Mouse (Mus musculus): Measurements from ENCODE around the gene Pacs1. TPM values are rescaled to one million over a fixed set of nuclear protein-coding genes. Genes with fewer than 3 reads are reported as not detected.
A peak's percentile ranks its signal among the peaks of the same experiment; 100 is the strongest.
"Not testable (repeated sequence)": the region's sequence is repeated elsewhere in the genome, so short reads cannot be mapped to it uniquely, and the experiment has no call there.

The Pacs1 gene
- polyA plus RNA-seq, 1 experiment, result 6.8 TPM

GRCm38 (mm10) chr19:5275736-5276135 lies 2.8 kb upstream of the Pacs1 start:
- Histone ChIP-seq H3K4me1 (ENCODE audit: control insufficient read depth, insufficient read depth, insufficient read length, low read length) (peaks cover 17% of the 10 kb centered on the region), H3K4me3 (ENCODE audit: insufficient read depth, low read depth, low read length) (no peak overlapping the region)

GRCm38 (mm10) chr19:5274641-5275040 lies 1.7 kb upstream of the Pacs1 start:
- no peak overlapping the region for H3K4me3 ChIP-seq (ENCODE audit: insufficient read depth, low read depth, low read length)
- H3K27ac ChIP-seq (replicated peaks; ENCODE audit: low read depth, low read length), result peak overlapping the region; percentile 89
- peaks cover 20% of the 10 kb centered on the region for H3K4me1 ChIP-seq (ENCODE audit: control insufficient read depth, insufficient read depth, insufficient read length, low read length)

More at GRCm38 (mm10) chr19:5275736-5276135, 2.8 kb upstream of the Pacs1 start:
- H3K27ac ChIP-seq (replicated peaks; ENCODE audit: low read depth, low read length), result no peak overlapping the region

- Histone ChIP-seq H3K4me1 (ENCODE audit: control insufficient read depth, insufficient read depth, insufficient read length, low read length) (peaks cover 22% of the 10 kb centered on the region), H3K4me3 (ENCODE audit: insufficient read depth, low read depth, low read length) (peak overlapping the region; percentile 75; the same call in 1 of the 2 replicates), H3K27ac (replicated peaks; ENCODE audit: low read depth, low read length) (peak overlapping the region; percentile 89)
Measured at GRCm38 (mm10) chr19:5273916-5274315, 997 bp upstream of the Pacs1 start.

- H3K4me1 ChIP-seq (ENCODE audit: control insufficient read depth, insufficient read depth, insufficient read length, low read length), result peaks cover 22% of the 10 kb centered on the region
- peak overlapping the region; percentile 75 for H3K4me3 ChIP-seq (ENCODE audit: insufficient read depth, low read depth, low read length)
- H3K27ac ChIP-seq (replicated peaks; ENCODE audit: low read depth, low read length), result peak overlapping the region; percentile 29; the same call in 1 of the 2 replicates
Measured at GRCm38 (mm10) chr19:5272326-5272795, 558 bp downstream of the Pacs1 start.

- Histone ChIP-seq H3K27ac (replicated peaks; ENCODE audit: low read depth, low read length) (no peak overlapping the region), H3K4me3 (ENCODE audit: insufficient read depth, low read depth, low read length) (no peak overlapping the region; the same call in 1 of the 2 replicates), H3K4me1 (ENCODE audit: control insufficient read depth, insufficient read depth, insufficient read length, low read length) (peaks cover 23% of the 10 kb centered on the region)
Measured at GRCm38 (mm10) chr19:5271430-5271829, 1.5 kb downstream of the Pacs1 start.

GRCm38 (mm10) chr19:5269392-5269791 lies 3.5 kb downstream of the Pacs1 start:
- H3K27ac ChIP-seq (replicated peaks; ENCODE audit: low read depth, low read length), result 0 out of 2 replicates have a peak overlapping the region, but pooled peaks have one; percentile 8
- no peak overlapping the region for H3K4me3 ChIP-seq (ENCODE audit: insufficient read depth, low read depth, low read length)
- H3K4me1 ChIP-seq (ENCODE audit: control insufficient read depth, insufficient read depth, insufficient read length, low read length), result peaks cover 18% of the 10 kb centered on the region; the same call in 1 of the 2 replicates

GRCm38 (mm10) chr19:5268875-5269274 lies 4.0 kb downstream of the Pacs1 start:
- peaks cover 15% of the 10 kb centered on the region; the same call in 1 of the 2 replicates for H3K4me1 ChIP-seq (ENCODE audit: control insufficient read depth, insufficient read depth, insufficient read length, low read length)
- no peak overlapping the region for H3K27ac ChIP-seq (replicated peaks; ENCODE audit: low read depth, low read length)
- H3K4me3 ChIP-seq (ENCODE audit: insufficient read depth, low read depth, low read length), result no peak overlapping the region

GRCm38 (mm10) chr19:5268017-5268416 lies 4.9 kb downstream of the Pacs1 start:
- H3K4me1 ChIP-seq (ENCODE audit: control insufficient read depth, insufficient read depth, insufficient read length, low read length), result peaks cover 11% of the 10 kb centered on the region; the same call in 1 of the 2 replicates
- H3K27ac ChIP-seq (replicated peaks; ENCODE audit: low read depth, low read length), result no peak overlapping the region
- no peak overlapping the region for H3K4me3 ChIP-seq (ENCODE audit: insufficient read depth, low read depth, low read length)

- peaks cover 10% of the 10 kb centered on the region; the same call in 1 of the 2 replicates for H3K4me1 ChIP-seq (ENCODE audit: control insufficient read depth, insufficient read depth, insufficient read length, low read length)
- H3K27ac ChIP-seq (replicated peaks; ENCODE audit: low read depth, low read length), result no peak overlapping the region
- no peak overlapping the region for H3K4me3 ChIP-seq (ENCODE audit: insufficient read depth, low read depth, low read length)
Measured at GRCm38 (mm10) chr19:5267015-5267414, 5.9 kb downstream of the Pacs1 start.

GRCm38 (mm10) chr19:5257140-5257539 lies 15.8 kb downstream of the Pacs1 start:
- no peak overlapping the region for H3K27ac ChIP-seq (replicated peaks; ENCODE audit: low read depth, low read length)
- no peak overlapping the region for H3K4me3 ChIP-seq (ENCODE audit: insufficient read depth, low read depth, low read length)

GRCm38 (mm10) chr19:5236981-5237380 lies 35.9 kb downstream of the Pacs1 start:
- not testable (repeated sequence) for H3K4me3 ChIP-seq (ENCODE audit: insufficient read depth, low read depth, low read length); H3K27ac ChIP-seq (replicated peaks; ENCODE audit: low read depth, low read length); H3K4me1 ChIP-seq (ENCODE audit: control insufficient read depth, insufficient read depth, insufficient read length, low read length)

More at GRCm38 (mm10) chr19:5257140-5257539, 15.8 kb downstream of the Pacs1 start:
- peaks cover 3% of the 10 kb centered on the region; the same call in 1 of the 2 replicates for H3K4me1 ChIP-seq (ENCODE audit: control insufficient read depth, insufficient read depth, insufficient read length, low read length)

- Histone ChIP-seq H3K4me1 (ENCODE audit: control insufficient read depth, insufficient read depth, insufficient read length, low read length) (no peaks in the 10 kb centered on the region), H3K4me3 (ENCODE audit: insufficient read depth, low read depth, low read length) (no peak overlapping the region), H3K27ac (replicated peaks; ENCODE audit: low read depth, low read length) (no peak overlapping the region)
Measured at GRCm38 (mm10) chr19:5232696-5233095, 40.2 kb downstream of the Pacs1 start.

- no peaks in the 10 kb centered on the region for H3K4me1 ChIP-seq (ENCODE audit: control insufficient read depth, insufficient read depth, insufficient read length, low read length)
- H3K27ac ChIP-seq (replicated peaks; ENCODE audit: low read depth, low read length), result no peak overlapping the region
- no peak overlapping the region for H3K4me3 ChIP-seq (ENCODE audit: insufficient read depth, low read depth, low read length)
Measured at GRCm38 (mm10) chr19:5230110-5230509, 42.8 kb downstream of the Pacs1 start.

- H3K4me3 ChIP-seq (ENCODE audit: insufficient read depth, low read depth, low read length), result no peak overlapping the region
- H3K4me1 ChIP-seq (ENCODE audit: control insufficient read depth, insufficient read depth, insufficient read length, low read length), result no peaks in the 10 kb centered on the region
- no peak overlapping the region for H3K27ac ChIP-seq (replicated peaks; ENCODE audit: low read depth, low read length)
Measured at GRCm38 (mm10) chr19:5224624-5225023, 48.3 kb downstream of the Pacs1 start.

GRCm38 (mm10) chr19:5224077-5224476 lies 48.8 kb downstream of the Pacs1 start:
- Histone ChIP-seq H3K4me1 (ENCODE audit: control insufficient read depth, insufficient read depth, insufficient read length, low read length) (no peaks in the 10 kb centered on the region), H3K4me3 (ENCODE audit: insufficient read depth, low read depth, low read length) (no peak overlapping the region), H3K27ac (replicated peaks; ENCODE audit: low read depth, low read length) (no peak overlapping the region)

GRCm38 (mm10) chr19:5221926-5222325 lies 51.0 kb downstream of the Pacs1 start:
- no peaks in the 10 kb centered on the region for H3K4me1 ChIP-seq (ENCODE audit: control insufficient read depth, insufficient read depth, insufficient read length, low read length)
- H3K27ac ChIP-seq (replicated peaks; ENCODE audit: low read depth, low read length), result no peak overlapping the region
- no peak overlapping the region for H3K4me3 ChIP-seq (ENCODE audit: insufficient read depth, low read depth, low read length)

Data from brown adipose tissue, adult 24 weeks (tissue).